Mouse (Mus musculus): ENCODE results near the gene Gm8660. TPM values are rescaled to one million over a fixed set of nuclear protein-coding genes. Genes with fewer than 3 reads are reported as not detected.
"Not testable (repeated sequence)": the region's sequence is repeated elsewhere in the genome, so short reads cannot be mapped to it uniquely, and the experiment has no call there.

The Gm8660 gene
- not detected in 2 replicates for total RNA-seq (2017)

DNA sequence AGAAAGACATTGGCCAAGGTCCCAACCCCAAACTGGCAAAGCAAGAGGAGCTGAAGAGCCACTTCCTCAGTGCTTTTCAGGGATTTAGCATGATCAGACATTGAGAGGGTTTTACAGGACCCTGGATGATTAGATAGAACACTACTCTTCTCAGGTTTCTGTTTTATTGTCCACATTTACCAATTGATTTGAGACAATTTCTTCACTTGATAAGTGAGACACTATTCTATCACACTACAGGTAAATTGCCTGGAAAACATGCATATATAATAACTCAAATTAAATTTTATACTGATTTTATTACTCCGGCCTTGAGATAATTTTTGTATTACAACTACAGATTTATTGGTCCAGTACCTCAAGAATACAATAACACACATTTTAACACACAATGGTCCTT lies at the start of gene Gm8660:
Gene Gm8660, minus strand, starts transcription at position 101 of the 400 bp plus-strand sequence.
- ATAC-seq (ENCODE audit: extremely low read depth, insufficient number of reproducible peaks, low FRiP score, poor library complexity, severe bottlenecking), result not testable (repeated sequence)

DNA sequence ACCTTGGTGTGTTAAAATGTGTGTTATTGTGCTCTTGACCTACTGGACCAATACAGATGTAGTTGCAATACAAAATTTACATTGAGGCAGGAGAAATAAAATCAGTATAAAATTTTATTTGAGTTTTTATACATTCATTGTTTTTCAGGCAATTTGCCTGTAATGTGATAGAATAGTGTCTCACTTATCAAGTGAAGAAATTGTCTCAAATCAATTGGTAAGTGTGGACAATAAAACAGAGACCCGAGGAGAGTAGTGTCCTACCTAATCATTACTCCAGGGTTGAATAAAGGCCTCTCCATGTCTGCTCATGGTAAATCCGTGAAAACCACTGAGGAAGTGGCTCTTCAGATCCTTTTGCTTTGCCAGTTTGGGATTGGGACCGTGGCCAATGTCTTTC lies 42.4 kb upstream of the Gm8660 start, which contains the start of gene Vmn1r148:
Gene Vmn1r148, plus strand, starts transcription at position 301 of the 400 bp plus-strand sequence.
- ATAC-seq (ENCODE audit: extremely low read depth, insufficient number of reproducible peaks, low FRiP score, poor library complexity, severe bottlenecking), result not testable (repeated sequence)

DNA sequence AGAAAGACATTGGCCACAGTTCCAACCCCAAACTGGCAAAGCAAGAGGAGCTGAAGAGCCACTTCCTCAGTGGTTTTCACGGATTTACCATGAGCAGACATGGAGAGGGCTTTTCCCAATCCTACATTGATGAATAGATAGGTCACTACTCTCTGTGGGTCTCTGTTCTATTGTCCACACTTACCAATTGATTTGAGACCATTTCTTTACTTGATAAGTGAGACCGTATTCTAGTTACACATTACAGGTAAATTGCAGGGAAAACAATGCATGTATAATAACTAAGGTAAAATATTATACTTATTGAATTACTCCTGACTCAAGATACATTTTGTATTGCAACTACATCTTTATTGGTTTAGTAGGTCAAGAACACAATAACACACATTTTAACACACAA lies 41.2 kb downstream of the Gm8660 start, which contains the start of gene Gm4187:
Gene Gm4187, minus strand, starts transcription at position 101 of the 400 bp plus-strand sequence.
- ATAC-seq (ENCODE audit: extremely low read depth, insufficient number of reproducible peaks, low FRiP score, poor library complexity, severe bottlenecking), result not testable (repeated sequence)

Other genes with a start within 250 kb of the Gm8660 start
- not detected in 2 replicates for gene Gm10666, start 236.3 kb downstream of the Gm8660 start, total RNA-seq (2017)
- not detected in 2 replicates for gene Vmn1r142, start 207.0 kb downstream of the Gm8660 start, total RNA-seq (2017)
- not detected in 2 replicates for gene Vmn1r143, start 181.7 kb downstream of the Gm8660 start, total RNA-seq (2017)
- not detected in 2 replicates for gene Gm8653, start 169.8 kb downstream of the Gm8660 start, total RNA-seq (2017)
- not detected in 2 replicates for gene Gm8453, start 141.6 kb downstream of the Gm8660 start, total RNA-seq (2017)
- gene Gm4187, start 41.3 kb downstream of the Gm8660 start, total RNA-seq (2017), result not detected in 2 replicates
- not detected in 2 replicates for gene Vmn1r148, start 42.5 kb upstream of the Gm8660 start, total RNA-seq (2017)
- not detected in 2 replicates for gene Vmn1r149, start 67.2 kb upstream of the Gm8660 start, total RNA-seq (2017)
- not detected in 2 replicates for gene Gm10665, start 93.0 kb upstream of the Gm8660 start, total RNA-seq (2017)
- not detected in 2 replicates for gene Vmn1r151, start 128.6 kb upstream of the Gm8660 start, total RNA-seq (2017)
- gene Vmn1r152, start 151.9 kb upstream of the Gm8660 start, total RNA-seq (2017), result not detected in 2 replicates
- gene Gm8677, start 163.8 kb upstream of the Gm8660 start, total RNA-seq (2017), result not detected in 2 replicates
- not detected in 2 replicates for gene Gm4201, start 194.3 kb upstream of the Gm8660 start, total RNA-seq (2017)
- gene Gm4565, start 217.1 kb upstream of the Gm8660 start, total RNA-seq (2017), result not detected in 2 replicates